Mouse (Mus musculus): ENCODE measurements around the gene Adgrf4.

DNA sequence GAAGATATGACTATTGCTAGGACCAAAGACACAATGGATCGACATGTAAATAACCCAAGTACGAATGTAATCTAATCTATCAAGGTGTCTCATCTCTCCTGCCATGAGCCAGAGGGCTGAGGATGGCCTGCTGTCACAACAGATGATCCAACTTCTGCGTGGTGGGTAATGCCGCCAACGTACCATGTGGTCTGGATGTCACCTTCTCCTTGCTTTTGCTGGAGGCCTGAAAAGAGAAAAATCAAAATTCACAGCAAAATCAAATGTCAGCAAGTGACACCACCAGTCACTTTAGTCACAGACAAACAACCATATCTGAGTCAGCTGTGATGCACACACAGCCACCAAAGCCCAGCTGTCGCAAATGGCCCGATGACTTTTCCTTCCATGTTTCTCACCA is 22.9 kb upstream of the Adgrf4 start:
- no peak for TF ChIP-seq CTCF (IDR thresholded peaks at IDR 0.05; ENCODE audit: extremely low read depth, insufficient read depth, insufficient read length, insufficient replicate concordance)
- no peak for TF ChIP-seq POLR2A (IDR thresholded peaks at IDR 0.05; ENCODE audit: low read depth, low read length)

Measured in spleen, adult 2 months (tissue).